Mouse (Mus musculus): ENCODE measurements around the gene Nprl3. TPM values are rescaled to one million over a fixed set of nuclear protein-coding genes. Genes with fewer than 3 reads are reported as not detected.
A peak's percentile ranks its signal among the peaks of the same experiment; 100 is the strongest.

Nprl3 gene
- polyA plus RNA-seq, 1 experiment from 2014 or later = 28.0 TPM

DNA sequence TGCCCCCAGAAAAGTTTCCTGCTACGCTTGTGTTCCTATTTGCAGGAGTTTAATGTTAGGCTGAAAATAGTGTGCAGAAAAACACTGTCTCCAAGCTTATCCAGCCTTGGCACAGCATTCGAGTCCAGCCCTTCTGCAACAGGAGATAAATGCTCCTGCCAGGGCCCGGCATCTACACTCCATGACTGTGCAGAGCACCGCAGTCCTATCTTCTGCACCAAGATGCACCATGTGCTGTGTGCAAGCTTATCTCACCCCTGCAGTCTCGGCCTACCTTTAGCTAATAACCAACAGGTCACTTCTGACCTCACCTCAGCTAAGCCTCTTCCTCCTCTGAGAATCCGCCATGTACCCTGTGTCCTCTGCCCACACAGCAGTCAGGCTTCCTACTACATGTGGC lies 21.9 kb downstream of the Nprl3 start:
- Histone ChIP-seq H3K36me3 (ENCODE audit: control insufficient read depth, insufficient read depth, low read length) (peaks cover 67% of the 10 kb centered on the region), H3K27ac (ENCODE audit: low read depth) (no peak overlapping the region)
- 90% methylated on average over 6 of the region's 6 CpGs for WGBS

DNA sequence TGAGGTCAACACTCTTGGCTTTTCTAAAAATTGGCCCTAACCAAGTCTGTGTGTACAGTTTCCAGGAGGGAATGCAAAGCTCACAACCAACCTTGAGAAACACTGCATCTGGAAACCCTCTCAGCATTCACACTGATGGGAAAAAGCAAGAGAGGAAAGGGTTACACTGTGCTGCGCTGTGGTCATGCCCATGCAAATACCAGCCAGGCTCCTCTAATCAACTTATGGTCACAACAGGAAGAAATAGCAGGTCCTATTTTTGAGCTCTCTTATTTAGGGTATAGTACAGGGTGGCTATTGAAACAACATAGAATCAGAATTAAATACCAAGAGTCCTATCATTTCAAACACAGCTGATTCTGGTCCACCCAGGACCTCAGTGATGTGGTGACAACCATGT lies 22.9 kb downstream of the Nprl3 start:
- 93% methylated on average over 1 of the region's 1 CpGs for WGBS
- H3K9ac ChIP-seq (ENCODE audit: low read length) = no peak overlapping the region
- H3K36me3 ChIP-seq (ENCODE audit: control insufficient read depth, insufficient read depth, low read length) = peaks cover 65% of the 10 kb centered on the region
- H3K27me3 ChIP-seq (replicated peaks; ENCODE audit: control insufficient read depth, insufficient read depth, low read length) = no peaks in the 10 kb centered on the region
- no peak overlapping the region for H3K4me3 ChIP-seq (ENCODE audit: low read depth, low read length)
- H3K9me3 ChIP-seq (ENCODE audit: control insufficient read depth, low read length) = no peaks in the 10 kb centered on the region
- no peaks in the 10 kb centered on the region; the same call in 1 of the 2 replicates for H3K4me1 ChIP-seq (replicated peaks; ENCODE audit: control insufficient read depth, insufficient read depth, low read length)
- DNase-seq (ENCODE audit: low spot score) = no peak
- no peak overlapping the region for H3K4me2 ChIP-seq (ENCODE audit: low read length)
- ATAC-seq (replicated peaks; ENCODE audit: low FRiP score, low TSS enrichment, low read depth) = no peak
- H3K27ac ChIP-seq (ENCODE audit: low read depth) = no peak overlapping the region

More for the DNA sequence above, 21.9 kb downstream of the Nprl3 start:
- DNase-seq (ENCODE audit: low spot score) = no peak
- H3K4me1 ChIP-seq (replicated peaks; ENCODE audit: control insufficient read depth, insufficient read depth, low read length) = no peaks in the 10 kb centered on the region; the same call in 1 of the 2 replicates
- ATAC-seq (replicated peaks; ENCODE audit: low FRiP score, low TSS enrichment, low read depth) = no peak
- H3K4me2 ChIP-seq (ENCODE audit: low read length) = no peak overlapping the region
- H3K9me3 ChIP-seq (ENCODE audit: control insufficient read depth, low read length) = no peaks in the 10 kb centered on the region
- no peaks in the 10 kb centered on the region for H3K27me3 ChIP-seq (replicated peaks; ENCODE audit: control insufficient read depth, insufficient read depth, low read length)
- H3K4me3 ChIP-seq (ENCODE audit: low read depth, low read length) = no peak overlapping the region
- H3K9ac ChIP-seq (ENCODE audit: low read length) = no peak overlapping the region

DNA sequence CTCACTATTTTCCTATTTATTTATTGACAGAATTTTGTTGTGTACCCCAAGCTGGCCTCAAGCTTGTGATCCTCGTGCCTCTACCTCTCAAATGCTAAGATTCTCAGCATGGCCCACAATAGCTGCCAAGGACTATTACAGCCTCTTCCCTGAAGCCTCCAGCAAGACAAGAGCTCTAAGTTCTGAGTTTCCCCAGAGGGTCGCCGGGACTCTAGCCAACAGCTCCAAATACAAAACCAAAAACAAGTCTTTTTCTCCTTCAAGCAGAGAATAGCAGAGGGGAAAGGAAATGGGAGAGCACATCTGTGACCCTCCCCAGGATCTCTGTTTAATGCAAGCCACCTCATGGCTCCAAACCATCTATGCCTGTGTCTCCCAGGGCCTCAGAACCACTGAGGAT lies 23.4 kb downstream of the Nprl3 start:
- 83% methylated on average over 3 of the region's 3 CpGs for WGBS
- H3K4me3 ChIP-seq (ENCODE audit: low read depth, low read length) = no peak overlapping the region
- no peak for DNase-seq (ENCODE audit: low spot score)
- no peaks in the 10 kb centered on the region; the same call in 1 of the 2 replicates for H3K4me1 ChIP-seq (replicated peaks; ENCODE audit: control insufficient read depth, insufficient read depth, low read length)
- H3K9ac ChIP-seq (ENCODE audit: low read length) = no peak overlapping the region
- no peaks in the 10 kb centered on the region for H3K9me3 ChIP-seq (ENCODE audit: control insufficient read depth, low read length)
- no peak overlapping the region for H3K27ac ChIP-seq (ENCODE audit: low read depth)
- no peak for ATAC-seq (replicated peaks; ENCODE audit: low FRiP score, low TSS enrichment, low read depth)
- H3K36me3 ChIP-seq (ENCODE audit: control insufficient read depth, insufficient read depth, low read length) = peaks cover 65% of the 10 kb centered on the region
- no peaks in the 10 kb centered on the region for H3K27me3 ChIP-seq (replicated peaks; ENCODE audit: control insufficient read depth, insufficient read depth, low read length)
- no peak overlapping the region for H3K4me2 ChIP-seq (ENCODE audit: low read length)

DNA sequence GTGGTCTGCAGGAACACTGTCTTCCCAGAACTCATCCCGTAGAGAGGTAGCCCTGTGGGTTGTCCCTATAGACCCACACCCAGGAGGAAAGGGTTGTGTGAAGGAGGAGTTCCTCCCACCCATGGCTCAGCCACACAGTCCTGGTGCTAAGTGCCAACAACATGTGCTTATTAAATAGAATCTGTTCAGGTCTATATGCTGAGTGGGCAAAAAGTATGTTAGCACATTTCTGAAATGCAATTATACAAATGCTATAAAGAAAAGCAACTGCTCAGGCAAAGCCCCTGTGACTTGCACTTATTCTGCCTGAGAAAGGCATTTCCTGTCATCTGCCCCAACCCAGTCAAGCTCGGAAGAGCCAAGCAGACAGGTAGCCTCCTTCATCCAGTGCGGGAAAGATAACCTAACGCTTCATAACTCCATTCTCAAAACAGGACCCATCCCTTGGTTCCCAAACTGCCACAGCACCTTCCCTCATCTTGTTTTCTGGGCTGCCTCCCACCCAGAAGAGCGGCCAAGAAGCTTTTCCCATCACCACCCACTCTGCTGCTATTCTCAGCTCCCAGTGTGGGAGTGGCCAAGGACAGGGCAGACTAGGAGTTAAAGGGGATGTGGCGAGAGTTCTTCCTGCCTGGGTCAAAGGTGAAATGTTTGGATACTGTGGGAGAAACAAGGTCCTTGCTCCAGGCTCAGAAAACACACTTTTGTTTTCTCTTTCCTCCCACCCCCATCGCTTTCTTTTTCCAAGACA lies 24.1 kb downstream of the Nprl3 start:
- no peak overlapping the region for H3K4me2 ChIP-seq (ENCODE audit: low read length)
- ATAC-seq (replicated peaks; ENCODE audit: low FRiP score, low TSS enrichment, low read depth) = no peak
- H3K27ac ChIP-seq (ENCODE audit: low read depth) = no peak overlapping the region
- H3K9me3 ChIP-seq (ENCODE audit: control insufficient read depth, low read length) = no peaks in the 10 kb centered on the region
- H3K27me3 ChIP-seq (replicated peaks; ENCODE audit: control insufficient read depth, insufficient read depth, low read length) = no peaks in the 10 kb centered on the region
- no peak overlapping the region for H3K9ac ChIP-seq (ENCODE audit: low read length)
- no peaks in the 10 kb centered on the region; the same call in 1 of the 2 replicates for H3K4me1 ChIP-seq (replicated peaks; ENCODE audit: control insufficient read depth, insufficient read depth, low read length)
- peaks cover 67% of the 10 kb centered on the region for H3K36me3 ChIP-seq (ENCODE audit: control insufficient read depth, insufficient read depth, low read length)
- peak; percentile 39 for DNase-seq (ENCODE audit: low spot score)
- no peak overlapping the region for H3K4me3 ChIP-seq (ENCODE audit: low read depth, low read length)
- WGBS = 64% methylated on average over 7 of the region's 7 CpGs

DNA sequence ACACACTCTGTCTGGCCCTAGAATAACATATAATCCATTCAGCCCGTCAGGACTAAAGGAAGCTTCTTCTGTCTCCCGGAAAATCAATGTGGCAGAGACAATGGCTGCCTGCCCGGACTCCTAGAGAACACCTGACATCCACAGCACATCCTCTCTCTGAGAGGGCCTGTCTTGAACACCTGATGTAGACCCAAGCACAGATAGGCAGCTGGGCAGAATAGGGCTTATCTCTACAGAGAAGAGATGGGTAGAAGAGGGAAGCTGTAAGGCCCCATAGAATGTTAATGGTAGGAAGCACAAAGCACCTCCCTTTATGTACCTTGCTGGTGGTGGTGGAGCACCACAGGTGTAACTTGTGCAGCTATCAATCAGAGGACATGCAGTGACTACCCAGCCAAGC lies 25.3 kb downstream of the Nprl3 start:
- DNase-seq (ENCODE audit: low spot score) (peak; percentile 43), ATAC-seq (replicated peaks; ENCODE audit: low FRiP score, low TSS enrichment, low read depth) (no peak)
- H3K36me3 ChIP-seq (ENCODE audit: control insufficient read depth, insufficient read depth, low read length) = peaks cover 55% of the 10 kb centered on the region
- WGBS = 87% methylated on average over 3 of the region's 3 CpGs
- no peaks in the 10 kb centered on the region; the same call in 1 of the 2 replicates for H3K4me1 ChIP-seq (replicated peaks; ENCODE audit: control insufficient read depth, insufficient read depth, low read length)
- no peaks in the 10 kb centered on the region for H3K9me3 ChIP-seq (ENCODE audit: control insufficient read depth, low read length)
- no peak overlapping the region for H3K4me3 ChIP-seq (ENCODE audit: low read depth, low read length)
- no peak overlapping the region for H3K9ac ChIP-seq (ENCODE audit: low read length)
- no peak overlapping the region for H3K4me2 ChIP-seq (ENCODE audit: low read length)
- no peaks in the 10 kb centered on the region for H3K27me3 ChIP-seq (replicated peaks; ENCODE audit: control insufficient read depth, insufficient read depth, low read length)
- H3K27ac ChIP-seq (ENCODE audit: low read depth) = no peak overlapping the region

DNA sequence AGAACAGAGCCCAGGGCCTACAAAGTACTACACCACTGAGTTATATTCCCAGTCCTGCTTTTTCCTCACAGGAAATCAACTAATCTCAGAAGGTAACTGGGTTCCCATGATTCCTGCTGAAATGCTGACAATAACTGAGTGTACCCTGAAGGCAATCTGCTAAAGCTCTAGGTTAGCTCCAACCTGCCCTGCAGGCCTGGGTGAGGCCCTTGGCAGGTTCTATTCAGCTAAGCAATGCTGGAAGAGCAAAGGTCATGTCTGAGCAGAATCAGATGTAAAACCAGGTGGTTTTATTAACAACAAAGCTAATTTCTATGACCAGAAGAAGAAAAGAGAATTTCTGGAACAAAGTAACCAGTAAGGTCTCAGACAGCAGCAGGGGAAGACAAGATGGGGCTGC lies 26.1 kb downstream of the Nprl3 start:
- Histone ChIP-seq H3K4me3 (ENCODE audit: low read depth, low read length) (no peak overlapping the region), H3K9ac (ENCODE audit: low read length) (no peak overlapping the region), H3K36me3 (ENCODE audit: control insufficient read depth, insufficient read depth, low read length) (peaks cover 51% of the 10 kb centered on the region), H3K9me3 (ENCODE audit: control insufficient read depth, low read length) (no peaks in the 10 kb centered on the region), H3K4me2 (ENCODE audit: low read length) (no peak overlapping the region), H3K27me3 (replicated peaks; ENCODE audit: control insufficient read depth, insufficient read depth, low read length) (no peaks in the 10 kb centered on the region), H3K27ac (ENCODE audit: low read depth) (no peak overlapping the region), H3K4me1 (replicated peaks; ENCODE audit: control insufficient read depth, insufficient read depth, low read length) (peaks cover 2% of the 10 kb centered on the region; the same call in 1 of the 2 replicates)
- ATAC-seq (replicated peaks; ENCODE audit: low FRiP score, low TSS enrichment, low read depth) (no peak), DNase-seq (ENCODE audit: low spot score) (peak; percentile 47)

DNA sequence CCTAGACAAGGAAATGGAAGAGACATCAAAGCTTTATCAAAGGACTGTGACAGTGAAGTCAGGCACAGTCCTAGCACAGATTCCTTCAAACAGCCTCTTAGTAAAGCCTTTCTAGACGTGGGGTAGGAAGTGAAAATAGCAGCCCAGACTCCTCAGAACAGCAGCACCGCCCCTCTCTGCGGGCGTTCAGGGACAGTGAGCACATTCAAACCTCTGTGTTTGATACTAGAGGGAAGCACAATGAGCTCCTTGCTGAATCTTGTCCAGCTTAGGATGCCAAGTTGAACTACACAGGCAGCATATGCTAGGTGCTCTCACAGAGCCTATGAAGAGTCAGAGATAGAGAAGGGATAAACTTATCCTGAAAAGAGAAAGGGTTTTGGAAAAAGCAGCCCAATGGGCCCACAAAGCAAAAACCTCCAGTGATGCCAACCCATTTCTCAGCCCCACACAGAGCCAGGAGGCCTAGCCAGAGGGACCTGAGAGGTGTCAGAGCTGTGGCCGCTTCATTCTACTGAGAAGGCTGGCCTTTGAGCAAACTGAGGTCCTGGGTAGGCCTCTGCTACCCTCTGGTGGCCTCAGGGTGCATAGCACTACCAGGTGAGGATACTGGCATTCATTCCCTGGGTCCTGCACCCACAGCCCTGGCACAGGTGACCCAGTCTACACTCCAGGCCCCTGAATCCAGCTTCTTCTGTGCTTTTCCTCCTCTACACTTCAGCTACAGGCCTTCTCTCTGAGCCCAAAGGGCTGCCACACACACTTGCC lies 29.2 kb downstream of the Nprl3 start:
- Histone ChIP-seq H3K27me3 (replicated peaks; ENCODE audit: control insufficient read depth, insufficient read depth, low read length) (no peaks in the 10 kb centered on the region), H3K4me2 (ENCODE audit: low read length) (no peak overlapping the region), H3K9ac (ENCODE audit: low read length) (no peak overlapping the region), H3K36me3 (ENCODE audit: control insufficient read depth, insufficient read depth, low read length) (peaks cover 59% of the 10 kb centered on the region), H3K9me3 (ENCODE audit: control insufficient read depth, low read length) (no peaks in the 10 kb centered on the region), H3K27ac (ENCODE audit: low read depth) (no peak overlapping the region), H3K4me1 (replicated peaks; ENCODE audit: control insufficient read depth, insufficient read depth, low read length) (peaks cover 19% of the 10 kb centered on the region), H3K4me3 (ENCODE audit: low read depth, low read length) (no peak overlapping the region)
- DNase-seq (ENCODE audit: low spot score) = peak; percentile 89
- no peak; the same call in 1 of the 2 replicates for ATAC-seq (replicated peaks; ENCODE audit: low FRiP score, low TSS enrichment, low read depth)
- WGBS = 68% methylated on average over 5 of the region's 5 CpGs

DNA sequence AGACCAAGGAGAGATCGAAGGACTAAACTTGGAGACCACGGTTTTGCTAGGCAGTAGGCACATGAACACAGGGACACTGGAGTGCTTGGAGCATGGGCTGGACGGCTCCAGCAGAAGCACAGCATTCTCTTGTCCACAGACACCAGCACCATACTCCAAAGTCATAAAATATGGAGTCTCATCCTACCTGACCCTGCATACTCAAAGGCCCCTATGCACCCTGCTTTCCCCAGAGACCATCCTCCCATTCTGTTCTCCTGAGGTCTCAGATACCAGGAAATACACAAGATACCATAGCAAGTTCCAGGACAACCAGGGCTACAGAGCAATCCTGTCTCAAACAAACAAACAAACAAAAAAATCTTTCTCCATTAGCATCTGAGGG lies 30.1 kb downstream of the Nprl3 start:
- no peaks in the 10 kb centered on the region for H3K27me3 ChIP-seq (replicated peaks; ENCODE audit: control insufficient read depth, insufficient read depth, low read length)
- WGBS = 94% methylated on average over 3 of the region's 3 CpGs
- ATAC-seq (replicated peaks; ENCODE audit: low FRiP score, low TSS enrichment, low read depth) = no peak

More for the DNA sequence above, 30.1 kb downstream of the Nprl3 start:
- no peak overlapping the region for H3K9ac ChIP-seq (ENCODE audit: low read length)
- H3K4me3 ChIP-seq (ENCODE audit: low read depth, low read length) = no peak overlapping the region
- H3K27ac ChIP-seq (ENCODE audit: low read depth) = no peak overlapping the region
- peaks cover 19% of the 10 kb centered on the region for H3K4me1 ChIP-seq (replicated peaks; ENCODE audit: control insufficient read depth, insufficient read depth, low read length)
- H3K36me3 ChIP-seq (ENCODE audit: control insufficient read depth, insufficient read depth, low read length) = peaks cover 67% of the 10 kb centered on the region
- no peaks in the 10 kb centered on the region for H3K9me3 ChIP-seq (ENCODE audit: control insufficient read depth, low read length)
- no peak for DNase-seq (ENCODE audit: low spot score)
- H3K4me2 ChIP-seq (ENCODE audit: low read length) = no peak overlapping the region
